Mouse (Mus musculus): Measurements from ENCODE around the gene Fbxo11. TPM values are rescaled to one million over a fixed set of nuclear protein-coding genes. Genes with fewer than 3 reads are reported as not detected.

The Fbxo11 gene
- polyA plus RNA-seq, 1 experiment: 9.3 TPM

DNA sequence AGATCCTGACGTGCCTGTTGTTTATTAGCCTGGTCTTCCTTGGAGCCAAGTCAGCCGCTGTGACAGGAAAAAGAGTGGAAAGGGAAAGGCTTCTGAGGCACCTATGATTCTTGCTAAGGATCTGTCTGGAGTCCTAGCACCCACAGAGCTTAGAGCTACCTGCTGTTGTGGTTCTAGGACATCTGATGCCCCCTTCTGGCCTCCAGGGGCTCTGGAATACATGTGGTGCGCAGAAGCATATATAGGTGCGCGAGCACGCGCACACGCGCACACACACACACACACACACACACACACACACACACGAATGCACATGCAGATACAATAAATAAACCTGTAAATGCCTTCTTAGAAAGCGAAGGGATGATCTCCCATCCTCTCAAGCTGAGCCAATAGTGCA lies 20.9 kb upstream of the Fbxo11 start:
- Histone ChIP-seq H3K36me3 (ENCODE audit: control insufficient read depth, insufficient read depth) (no peaks in the 10 kb centered on the region), H3K4me3 (ENCODE audit: insufficient read depth, poor library complexity, severe bottlenecking) (no peak overlapping the region), H3K79me2 (ENCODE audit: control insufficient read depth, insufficient read depth) (no peaks in the 10 kb centered on the region), H3K27me3 (ENCODE audit: control insufficient read depth, insufficient read depth, insufficient read length) (no peaks in the 10 kb centered on the region), H3ac (ENCODE audit: control insufficient read depth, insufficient read length, low read depth) (no peak overlapping the region), H3K79me3 (ENCODE audit: low read depth) (no peaks in the 10 kb centered on the region)
- no peak for TF ChIP-seq CEBPB (IDR thresholded peaks at IDR 0.05; ENCODE audit: low read depth)
- no peak for TF ChIP-seq CTCF (IDR thresholded peaks at IDR 0.05; ENCODE audit: control insufficient read depth, insufficient read depth, insufficient read length)
- no peak for TF ChIP-seq USF1 (IDR thresholded peaks at IDR 0.05; ENCODE audit: low read depth)
- TF ChIP-seq FOSL1 (IDR thresholded peaks at IDR 0.05; ENCODE audit: insufficient read depth, low read length, poor library complexity, severe bottlenecking): no peak
- no peak for TF ChIP-seq MYOD1 (IDR thresholded peaks at IDR 0.05; ENCODE audit: control insufficient read depth, insufficient read length, low read depth)
- no peak for TF ChIP-seq MAX (IDR thresholded peaks at IDR 0.05)
- TF ChIP-seq MYOG (IDR thresholded peaks at IDR 0.05; ENCODE audit: control insufficient read depth, extremely low read depth, insufficient read length): no peak

DNA sequence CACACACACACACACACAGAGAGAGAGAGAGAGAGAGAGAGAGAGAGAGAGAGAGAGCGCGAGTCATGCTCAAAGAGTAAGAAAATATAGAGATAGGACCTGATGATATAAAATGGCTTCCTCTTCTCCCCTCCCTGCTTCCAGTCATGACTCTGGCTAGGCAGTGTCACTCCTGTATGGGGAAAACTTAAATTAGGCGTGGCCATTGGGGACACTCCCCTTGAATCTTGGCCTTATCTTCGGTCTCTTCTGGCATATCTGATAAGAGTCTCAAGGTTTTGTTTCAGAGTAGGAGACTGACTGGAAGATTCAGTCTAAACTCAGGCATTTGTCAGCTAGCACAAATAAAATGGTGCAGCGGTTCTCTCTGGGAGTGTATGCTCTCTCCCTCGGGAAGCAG lies 16.4 kb upstream of the Fbxo11 start:
- Histone ChIP-seq H3K4me3 (ENCODE audit: insufficient read depth, poor library complexity, severe bottlenecking) (no peak overlapping the region), H3K79me3 (ENCODE audit: low read depth) (no peaks in the 10 kb centered on the region), H3K79me2 (ENCODE audit: control insufficient read depth, insufficient read depth) (no peaks in the 10 kb centered on the region), H3K27me3 (ENCODE audit: control insufficient read depth, insufficient read depth, insufficient read length) (no peaks in the 10 kb centered on the region), H3ac (ENCODE audit: control insufficient read depth, insufficient read length, low read depth) (no peak overlapping the region), H3K36me3 (ENCODE audit: control insufficient read depth, insufficient read depth) (no peaks in the 10 kb centered on the region)
- no peak for TF ChIP-seq CEBPB (IDR thresholded peaks at IDR 0.05; ENCODE audit: low read depth)
- TF ChIP-seq MYOD1 (IDR thresholded peaks at IDR 0.05; ENCODE audit: control insufficient read depth, insufficient read length, low read depth): no peak
- no peak for TF ChIP-seq USF1 (IDR thresholded peaks at IDR 0.05; ENCODE audit: low read depth)

DNA sequence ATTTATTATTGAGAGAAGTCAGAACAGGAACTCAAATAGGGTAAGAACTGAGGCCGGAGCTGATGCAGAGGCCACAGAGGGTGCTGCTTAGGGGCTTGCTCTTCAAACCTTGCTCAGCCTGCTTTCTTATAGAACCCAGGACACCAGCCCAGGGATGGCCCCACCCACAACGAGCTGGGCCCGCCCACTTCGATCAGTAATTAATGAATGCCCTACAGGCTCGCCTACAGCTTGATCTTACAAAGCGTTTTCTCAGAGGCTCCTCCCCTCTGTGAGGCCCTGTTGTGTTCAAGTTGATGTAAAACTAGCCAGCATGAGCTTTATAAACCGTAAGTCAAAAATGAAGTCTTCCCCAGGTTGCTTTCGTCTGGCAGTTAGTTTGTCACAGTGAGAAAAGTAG lies 14.7 kb upstream of the Fbxo11 start:
- Histone ChIP-seq H3K36me3 (ENCODE audit: control insufficient read depth, insufficient read depth) (no peaks in the 10 kb centered on the region), H3K79me3 (ENCODE audit: low read depth) (no peaks in the 10 kb centered on the region), H3K27me3 (ENCODE audit: control insufficient read depth, insufficient read depth, insufficient read length) (no peaks in the 10 kb centered on the region), H3K4me3 (ENCODE audit: insufficient read depth, poor library complexity, severe bottlenecking) (no peak overlapping the region), H3K79me2 (ENCODE audit: control insufficient read depth, insufficient read depth) (no peaks in the 10 kb centered on the region), H3ac (ENCODE audit: control insufficient read depth, insufficient read length, low read depth) (no peak overlapping the region)
- no peak for TF ChIP-seq CEBPB (IDR thresholded peaks at IDR 0.05; ENCODE audit: low read depth)
- TF ChIP-seq CTCF (IDR thresholded peaks at IDR 0.05; ENCODE audit: control insufficient read depth, insufficient read depth, insufficient read length): no peak
- no peak for TF ChIP-seq MAX (IDR thresholded peaks at IDR 0.05)
- no peak for TF ChIP-seq MYOG (IDR thresholded peaks at IDR 0.05; ENCODE audit: control insufficient read depth, extremely low read depth, insufficient read length)
- no peak for TF ChIP-seq FOSL1 (IDR thresholded peaks at IDR 0.05; ENCODE audit: insufficient read depth, low read length, poor library complexity, severe bottlenecking)
- no peak for TF ChIP-seq MYOD1 (IDR thresholded peaks at IDR 0.05; ENCODE audit: control insufficient read depth, insufficient read length, low read depth)
- TF ChIP-seq USF1 (IDR thresholded peaks at IDR 0.05; ENCODE audit: low read depth): no peak

DNA sequence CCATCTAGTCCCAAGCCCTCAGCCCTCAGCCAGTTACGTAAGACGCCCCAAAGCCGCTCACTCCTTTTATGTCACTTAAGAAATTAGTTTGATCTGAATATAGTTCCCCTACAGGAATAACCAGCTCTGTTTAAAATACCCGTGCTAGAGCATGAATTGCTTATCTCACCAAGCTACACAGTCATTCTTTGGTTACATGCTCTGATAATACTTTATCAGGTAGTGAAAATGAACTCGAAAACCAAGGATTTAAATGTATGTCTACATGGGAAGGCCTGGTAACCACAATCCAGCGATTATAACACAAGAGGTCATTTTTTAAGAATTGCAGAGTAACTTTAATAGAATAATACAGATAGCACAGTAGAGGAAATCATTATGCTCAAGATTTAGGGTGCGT lies 7.0 kb upstream of the Fbxo11 start:
- H3ac ChIP-seq (ENCODE audit: control insufficient read depth, insufficient read length, low read depth): no peak overlapping the region
- H3K79me2 ChIP-seq (ENCODE audit: control insufficient read depth, insufficient read depth): no peaks in the 10 kb centered on the region
- H3K27me3 ChIP-seq (ENCODE audit: control insufficient read depth, insufficient read depth, insufficient read length): no peaks in the 10 kb centered on the region
- no peak for TF ChIP-seq MYOG (IDR thresholded peaks at IDR 0.05; ENCODE audit: control insufficient read depth, extremely low read depth, insufficient read length)
- TF ChIP-seq MYOD1 (IDR thresholded peaks at IDR 0.05; ENCODE audit: control insufficient read depth, insufficient read length, low read depth): no peak
- no peak for TF ChIP-seq MAX (IDR thresholded peaks at IDR 0.05)
- TF ChIP-seq USF1 (IDR thresholded peaks at IDR 0.05; ENCODE audit: low read depth): no peak
- no peak for TF ChIP-seq CEBPB (IDR thresholded peaks at IDR 0.05; ENCODE audit: low read depth)
- TF ChIP-seq FOSL1 (IDR thresholded peaks at IDR 0.05; ENCODE audit: insufficient read depth, low read length, poor library complexity, severe bottlenecking): no peak
- no peak for TF ChIP-seq CTCF (IDR thresholded peaks at IDR 0.05; ENCODE audit: control insufficient read depth, insufficient read depth, insufficient read length)
- no peak overlapping the region for H3K4me3 ChIP-seq (ENCODE audit: insufficient read depth, poor library complexity, severe bottlenecking)
- no peaks in the 10 kb centered on the region for H3K36me3 ChIP-seq (ENCODE audit: control insufficient read depth, insufficient read depth)
- H3K79me3 ChIP-seq (ENCODE audit: low read depth): no peaks in the 10 kb centered on the region

DNA sequence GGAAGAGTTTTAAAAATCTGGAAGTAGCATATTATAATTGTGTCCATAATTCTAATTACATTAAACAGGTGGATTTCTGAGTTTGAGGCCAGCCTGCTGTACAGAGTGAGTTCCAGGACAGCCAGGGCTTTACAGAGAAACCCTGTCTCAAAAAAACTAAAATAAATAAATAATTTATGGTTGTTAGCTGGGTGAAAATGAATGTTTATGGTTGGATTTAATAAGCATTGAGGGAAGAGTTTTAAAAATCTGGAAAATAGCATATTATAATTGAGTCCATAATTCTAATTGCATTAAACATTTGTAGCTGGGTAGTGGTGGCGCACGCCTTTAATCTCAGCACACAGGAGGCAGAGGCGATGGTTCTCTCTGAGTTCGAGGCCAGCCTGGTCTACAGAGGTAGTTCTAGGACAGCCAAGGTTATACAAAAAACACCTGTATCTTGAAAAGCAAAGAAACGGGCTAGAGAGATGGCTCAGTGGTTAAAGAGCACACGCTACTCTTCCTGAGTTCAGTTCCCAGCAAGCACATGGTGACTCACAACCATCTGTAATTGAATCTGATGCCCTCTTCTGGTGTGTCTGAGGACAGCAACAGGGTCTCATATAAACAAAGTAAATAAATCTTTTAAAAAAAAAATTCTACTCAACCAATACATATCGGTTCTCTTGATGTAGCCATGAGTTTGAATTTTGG lies 3.1 kb upstream of the Fbxo11 start:
- Histone ChIP-seq H3K36me3 (ENCODE audit: control insufficient read depth, insufficient read depth) (no peaks in the 10 kb centered on the region), H3K79me3 (ENCODE audit: low read depth) (peaks cover 15% of the 10 kb centered on the region), H3K27me3 (ENCODE audit: control insufficient read depth, insufficient read depth, insufficient read length) (no peaks in the 10 kb centered on the region), H3K79me2 (ENCODE audit: control insufficient read depth, insufficient read depth) (peaks cover 17% of the 10 kb centered on the region), H3K4me3 (ENCODE audit: insufficient read depth, poor library complexity, severe bottlenecking) (no peak overlapping the region), H3ac (ENCODE audit: control insufficient read depth, insufficient read length, low read depth) (no peak overlapping the region)
- no peak for TF ChIP-seq USF1 (IDR thresholded peaks at IDR 0.05; ENCODE audit: low read depth)
- no peak for TF ChIP-seq CEBPB (IDR thresholded peaks at IDR 0.05; ENCODE audit: low read depth)
- TF ChIP-seq FOSL1 (IDR thresholded peaks at IDR 0.05; ENCODE audit: insufficient read depth, low read length, poor library complexity, severe bottlenecking): no peak
- TF ChIP-seq MYOG (IDR thresholded peaks at IDR 0.05; ENCODE audit: control insufficient read depth, extremely low read depth, insufficient read length): no peak
- no peak for TF ChIP-seq CTCF (IDR thresholded peaks at IDR 0.05; ENCODE audit: control insufficient read depth, insufficient read depth, insufficient read length)
- no peak for TF ChIP-seq MAX (IDR thresholded peaks at IDR 0.05)
- no peak for TF ChIP-seq MYOD1 (IDR thresholded peaks at IDR 0.05; ENCODE audit: control insufficient read depth, insufficient read length, low read depth)

All from C2C12 (cell line).